Mouse (Mus musculus): ENCODE results near the gene March4.

March4 gene

DNA sequence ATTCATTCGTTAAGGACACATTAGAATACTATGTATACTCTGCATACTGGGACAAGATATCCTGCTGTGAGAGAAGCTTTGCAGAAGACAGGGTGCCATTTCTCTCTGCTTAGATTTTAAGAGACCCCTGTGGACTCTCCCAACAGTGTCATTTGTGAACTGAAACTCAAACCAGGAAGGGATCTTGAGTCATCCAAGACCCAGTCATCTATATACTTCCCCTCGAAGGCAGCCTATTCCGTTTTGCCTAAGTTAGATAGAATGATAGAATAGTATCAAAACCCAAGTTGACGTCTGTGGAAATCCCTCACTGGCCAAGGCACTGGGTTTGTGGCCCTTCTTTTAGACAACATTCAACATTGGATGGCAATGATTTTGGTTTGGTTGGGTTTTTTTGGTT is 7.5 kb downstream of the March4 start:
- no peak for DNase-seq

DNA sequence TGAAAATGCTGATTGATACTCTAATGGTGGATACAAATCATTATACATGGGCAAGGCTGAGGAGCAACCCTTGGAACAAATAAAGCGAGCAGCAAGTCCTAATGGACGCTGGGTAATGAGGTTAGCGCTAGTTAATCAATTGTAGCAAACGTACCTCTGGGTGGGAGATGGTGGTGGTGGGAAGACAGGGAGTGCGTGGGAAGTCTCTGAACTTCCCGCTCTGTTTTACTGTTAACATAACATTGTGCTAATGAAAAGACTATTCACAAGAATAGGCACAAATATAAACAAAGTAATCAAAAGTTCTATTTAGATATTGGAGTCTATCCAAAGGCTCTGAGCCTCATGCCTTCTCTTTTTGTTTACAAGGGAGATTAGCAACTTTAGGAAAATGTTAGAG is 13.1 kb downstream of the March4 start:
- no peak for DNase-seq

DNA sequence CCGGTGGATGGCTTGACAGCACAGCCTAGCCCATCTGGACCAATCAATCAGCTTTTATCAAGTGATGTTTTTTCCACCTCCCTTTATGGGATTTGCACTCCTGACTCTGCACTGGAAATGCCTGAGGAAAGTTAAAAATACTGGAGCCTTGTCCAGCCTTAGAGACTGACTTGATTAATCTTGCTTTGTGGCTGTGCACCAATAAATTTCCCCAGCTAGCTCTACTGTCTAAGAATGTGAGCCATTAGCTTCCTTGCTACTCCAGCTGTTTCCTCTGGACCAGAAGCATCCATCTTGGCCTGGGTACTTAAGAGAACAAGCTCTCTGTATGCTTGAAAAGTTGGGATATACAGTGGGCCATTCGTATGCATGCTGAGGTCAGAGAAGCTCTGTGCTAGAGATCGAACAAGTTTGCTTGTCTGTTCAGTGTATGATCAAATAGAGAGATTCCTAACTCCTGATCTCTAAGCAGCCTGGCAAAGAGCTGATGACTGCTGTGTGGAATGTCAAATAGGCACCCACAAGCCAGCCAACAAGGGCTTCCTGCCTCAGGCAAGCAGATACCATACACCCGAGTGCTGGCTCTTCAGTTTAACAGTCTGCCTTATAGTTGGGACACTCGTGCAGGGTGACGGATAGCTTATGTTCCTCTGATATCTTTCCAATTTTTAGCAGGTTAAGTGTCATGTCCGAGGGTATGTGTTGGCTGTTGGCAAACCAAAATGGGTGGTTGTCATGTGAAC is 25.8 kb downstream of the March4 start:
- no peak for DNase-seq

DNA sequence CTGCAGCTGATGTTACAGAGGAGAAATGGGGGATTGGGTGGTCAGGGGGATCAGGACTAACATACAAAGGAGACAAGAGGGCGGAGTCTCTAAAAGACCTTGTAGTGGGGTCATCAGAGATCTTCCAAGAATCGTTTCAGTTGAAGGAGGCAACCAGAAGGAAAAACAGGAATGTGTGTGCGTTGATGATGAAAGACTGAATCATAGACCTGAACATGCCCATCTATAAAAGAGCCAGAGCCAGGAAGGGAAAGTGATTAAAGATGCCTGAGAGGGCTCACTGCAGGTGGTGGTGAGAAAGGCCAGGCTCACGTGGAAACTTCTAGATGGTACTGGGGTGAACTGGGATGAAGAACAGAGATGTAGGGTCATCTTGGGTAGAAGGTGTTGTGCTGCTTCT is 27.2 kb downstream of the March4 start:
- DNase-seq = no peak

DNA sequence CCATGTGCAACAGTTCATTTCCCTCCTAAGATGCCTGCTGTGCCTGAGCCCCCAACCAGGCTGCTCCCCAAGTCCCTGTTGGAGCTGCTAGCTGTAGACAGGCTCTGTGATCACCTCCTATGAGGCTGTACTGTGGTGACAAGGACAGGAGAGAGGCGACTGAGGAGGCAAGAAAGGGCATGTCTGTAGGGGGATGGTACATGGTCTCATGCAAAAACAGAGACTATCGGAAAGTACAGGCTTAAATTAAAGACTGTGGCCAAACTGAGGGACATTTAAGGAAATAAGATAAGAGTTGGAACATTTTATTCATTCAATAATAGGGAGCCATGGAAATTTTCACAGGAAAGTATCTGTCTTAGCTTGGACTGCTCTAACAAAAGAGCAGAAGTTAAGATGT is 29.1 kb downstream of the March4 start:
- DNase-seq = no peak

DNA sequence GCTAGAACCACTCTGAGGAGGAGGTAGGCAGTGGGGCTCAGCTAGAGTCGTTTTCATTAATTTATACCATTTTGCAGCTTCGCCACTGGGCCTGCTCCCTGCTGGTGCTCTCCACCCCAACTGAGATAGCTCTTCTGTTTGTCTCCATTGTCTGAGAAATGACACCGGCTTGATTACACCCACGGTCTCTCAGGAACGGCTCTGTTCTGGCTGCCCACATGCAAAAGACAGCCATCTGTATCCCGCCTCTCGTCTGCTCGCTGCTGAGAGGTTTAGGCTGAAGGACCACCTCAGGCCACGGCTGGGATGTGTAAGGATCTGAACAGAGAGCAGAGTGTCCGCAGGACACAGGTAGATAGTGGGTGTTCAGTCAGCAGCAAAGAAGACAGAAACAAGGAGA is 30.5 kb downstream of the March4 start:
- no peak for DNase-seq

DNA sequence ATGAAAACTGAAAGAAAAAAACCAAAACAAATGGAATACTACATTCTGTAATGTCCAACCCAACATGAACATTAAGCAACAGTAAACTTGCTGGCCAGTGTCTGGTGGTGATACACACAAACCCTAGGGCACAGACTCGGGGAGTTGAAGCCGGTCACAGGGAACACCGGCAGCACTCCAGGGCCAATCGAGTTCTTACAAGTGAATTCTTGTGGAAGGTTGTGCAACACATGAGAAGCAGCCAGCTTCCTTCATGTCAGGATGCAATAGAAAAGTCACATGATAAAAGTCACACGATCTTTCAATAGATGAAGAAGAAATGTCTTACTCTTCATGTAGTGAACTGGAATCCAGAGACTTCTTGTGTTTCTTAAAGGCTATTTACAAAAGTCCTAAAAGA is 39.1 kb downstream of the March4 start:
- no peak for DNase-seq

DNA sequence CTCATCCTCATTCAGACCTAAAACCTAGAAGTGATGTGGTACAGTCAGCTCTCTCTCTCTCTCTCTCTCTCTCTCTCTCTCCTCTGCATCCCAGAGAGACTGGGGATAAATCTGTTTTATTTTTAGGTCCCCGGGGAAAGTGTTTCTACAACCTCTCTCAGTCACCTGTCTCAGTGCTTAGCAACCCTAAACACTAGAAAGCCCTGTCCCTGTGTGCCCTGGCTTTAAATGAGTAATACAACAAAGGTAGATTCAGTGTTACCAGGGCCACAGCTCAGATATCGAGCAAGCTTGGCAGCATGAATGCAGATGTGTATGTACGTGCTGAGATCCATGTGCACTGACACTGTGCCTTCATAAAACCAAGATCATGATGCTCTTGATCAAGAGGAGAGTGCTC is 43.3 kb downstream of the March4 start:
- no peak for DNase-seq

DNA sequence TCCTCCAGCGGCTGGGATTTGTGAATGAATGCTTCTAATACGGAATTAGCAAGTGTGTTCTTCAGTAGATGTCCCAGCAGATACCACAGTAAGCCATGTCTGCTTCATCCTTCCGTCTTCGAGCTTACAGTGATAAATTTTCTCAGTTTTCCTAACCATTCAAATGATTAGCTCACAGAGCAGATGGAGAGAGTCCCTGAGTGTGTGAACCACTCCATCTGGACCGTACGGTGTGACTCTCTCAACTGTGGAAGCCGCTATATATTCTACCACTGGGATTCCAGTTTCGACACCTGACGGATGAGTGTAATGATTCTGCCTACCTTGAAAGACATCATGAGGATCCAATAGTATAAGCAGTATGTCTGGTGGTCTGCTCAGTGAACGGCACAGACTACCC is 44.1 kb downstream of the March4 start:
- no peak for DNase-seq

DNA sequence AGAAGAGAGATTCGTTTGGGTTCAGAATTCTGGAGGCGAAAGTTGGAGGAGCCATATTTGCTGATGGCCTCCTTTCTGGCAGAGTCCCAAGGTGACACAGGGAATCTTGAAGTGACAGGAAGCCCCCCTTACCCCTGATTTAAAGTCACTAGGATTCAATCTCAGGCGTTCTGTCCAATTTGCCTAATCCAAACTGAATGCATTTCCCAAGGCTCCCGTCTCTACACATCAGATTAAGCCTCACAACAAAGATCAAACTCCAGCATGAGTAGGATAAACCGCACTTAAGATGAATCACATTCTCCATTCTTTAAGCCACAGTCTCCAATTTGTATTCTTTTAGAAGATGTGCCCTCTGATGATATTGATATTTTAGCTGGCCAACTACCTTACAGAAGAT is 45.4 kb downstream of the March4 start:
- no peak for DNase-seq

DNA sequence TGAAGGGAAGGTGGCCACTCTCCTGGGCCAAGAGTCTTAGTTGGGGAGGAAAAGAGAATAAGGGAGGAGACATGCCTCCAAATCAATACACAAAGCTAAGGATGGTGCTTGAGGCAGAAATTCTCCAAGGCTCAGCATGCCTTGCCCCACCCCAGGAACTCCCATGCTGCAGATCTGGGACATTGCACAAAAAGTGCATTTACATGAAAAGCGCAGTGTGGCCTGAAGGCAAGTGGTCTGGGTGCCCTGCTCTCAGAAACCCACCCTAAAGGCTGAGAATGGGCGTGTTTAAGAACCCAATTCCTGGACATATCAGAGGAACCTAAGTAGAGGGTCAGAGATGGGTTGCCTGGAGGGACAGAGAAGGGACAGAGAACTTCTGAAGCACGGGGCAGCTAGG is 45.9 kb downstream of the March4 start:
- no peak for DNase-seq

DNA sequence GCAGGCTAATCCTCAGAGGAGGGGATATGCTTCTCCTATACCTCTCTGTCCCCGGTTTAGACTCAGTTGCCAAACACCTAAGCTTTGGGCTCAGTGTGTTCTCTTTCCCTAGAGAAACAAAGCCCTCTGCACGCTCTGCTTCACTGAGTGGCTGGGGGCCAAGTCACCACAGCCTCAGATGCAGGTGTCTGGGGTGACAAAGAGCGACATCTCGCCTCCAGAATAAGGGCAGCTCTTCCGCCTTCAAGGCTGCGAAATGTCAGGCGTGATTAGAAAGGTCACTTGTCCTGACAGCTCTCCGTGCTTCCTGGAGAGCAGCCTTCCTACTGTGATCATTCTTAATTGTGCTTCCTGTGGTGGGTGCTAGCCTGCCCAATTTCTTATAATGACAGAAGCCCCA is 46.5 kb downstream of the March4 start:
- no peak for DNase-seq

DNA sequence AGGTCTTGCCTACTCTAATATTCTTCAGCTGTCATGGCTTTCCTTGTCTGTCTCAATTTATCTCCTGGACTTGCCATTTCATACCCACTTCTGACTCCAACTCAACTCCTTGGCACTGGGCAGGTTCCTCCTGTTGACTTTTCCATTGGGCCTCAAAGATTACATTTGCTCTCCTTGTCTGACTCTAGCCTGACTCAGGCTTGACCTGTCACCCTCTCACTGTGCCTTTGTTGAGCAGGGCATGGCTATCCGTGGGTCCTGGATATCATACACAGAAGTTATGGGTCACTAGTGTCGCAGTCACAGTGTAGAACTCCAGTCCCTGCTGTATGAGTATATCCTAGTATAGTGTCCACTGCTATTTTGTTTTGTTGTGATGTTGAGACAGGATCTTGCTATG is 60.1 kb downstream of the March4 start:
- DNase-seq = no peak

DNA sequence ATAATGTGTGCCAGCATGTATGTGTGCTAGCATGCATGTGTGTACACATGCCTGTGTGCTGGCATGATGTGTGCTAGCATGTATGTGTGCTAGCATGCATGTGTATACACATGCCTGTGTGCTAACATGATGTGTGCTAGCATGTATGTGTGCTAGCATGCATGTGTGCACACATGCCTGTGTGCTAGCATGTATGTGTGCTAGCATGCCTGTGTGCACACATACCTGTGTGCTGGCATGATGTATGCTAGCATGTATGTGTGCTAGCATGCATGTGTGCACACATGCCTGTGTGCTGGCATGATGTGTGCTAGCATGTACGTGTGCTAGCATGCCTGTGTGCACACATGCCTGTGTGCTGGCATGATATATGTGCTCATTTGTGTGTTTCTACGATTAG is 67.7 kb downstream of the March4 start:
- no peak for DNase-seq

DNA sequence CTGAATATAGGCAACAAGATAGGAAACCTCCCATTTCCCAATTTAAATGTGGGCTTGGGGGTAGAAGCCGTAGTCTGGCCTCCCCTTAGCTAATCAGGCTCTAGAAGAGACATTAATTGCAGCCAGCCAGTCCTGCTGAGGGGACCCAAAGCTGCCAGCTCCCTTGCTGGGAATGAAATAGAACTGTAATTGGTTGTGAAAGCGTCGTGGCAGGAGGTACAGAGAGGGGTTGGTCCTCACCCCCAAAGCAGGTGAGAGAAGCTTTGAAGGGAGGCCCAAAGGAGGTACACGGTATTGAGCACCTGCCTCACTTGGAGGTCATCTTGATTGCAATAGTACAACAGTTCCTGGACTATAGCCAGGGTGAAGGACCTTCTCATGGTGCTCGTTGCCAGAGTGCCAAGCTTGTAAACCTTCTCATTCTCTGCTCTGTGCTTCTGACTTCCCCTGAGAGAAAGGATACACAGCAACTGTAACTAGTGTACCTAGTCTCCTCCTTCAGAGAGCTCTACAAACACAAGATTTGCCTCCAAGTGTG is 68.2 kb downstream of the March4 start:
- no peak for DNase-seq

DNA sequence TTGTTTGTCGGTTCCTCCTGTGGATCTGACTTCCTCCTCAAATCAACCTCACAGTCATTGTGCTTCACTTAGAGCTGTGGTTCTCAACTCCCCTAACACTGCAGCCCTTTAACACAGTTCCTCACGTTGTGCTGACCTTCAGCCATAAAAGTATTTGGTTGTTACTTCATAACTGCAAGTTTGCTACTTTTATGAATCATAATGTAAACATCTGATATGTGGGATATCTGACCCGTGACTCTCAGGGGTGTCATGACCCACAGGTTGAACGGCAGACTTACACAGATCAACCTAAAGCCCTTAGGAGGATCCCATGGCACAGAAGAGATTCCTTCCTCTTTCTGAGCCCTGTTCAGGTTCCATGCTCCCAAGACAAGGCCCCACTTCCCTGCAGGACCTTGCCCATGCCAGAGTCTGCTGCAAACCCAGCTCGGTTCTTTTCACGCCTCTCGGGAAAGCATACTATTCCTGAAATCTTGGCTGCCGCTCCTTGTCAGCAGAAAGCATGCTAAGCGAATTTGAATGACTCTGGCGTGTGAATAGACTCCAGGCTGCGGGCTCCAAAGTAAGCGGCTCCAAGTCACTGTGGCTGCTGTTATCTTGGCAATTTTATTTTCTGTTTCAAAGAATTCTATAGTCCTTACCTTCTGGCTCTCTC is 71.7 kb downstream of the March4 start:
- no peak for DNase-seq

DNA sequence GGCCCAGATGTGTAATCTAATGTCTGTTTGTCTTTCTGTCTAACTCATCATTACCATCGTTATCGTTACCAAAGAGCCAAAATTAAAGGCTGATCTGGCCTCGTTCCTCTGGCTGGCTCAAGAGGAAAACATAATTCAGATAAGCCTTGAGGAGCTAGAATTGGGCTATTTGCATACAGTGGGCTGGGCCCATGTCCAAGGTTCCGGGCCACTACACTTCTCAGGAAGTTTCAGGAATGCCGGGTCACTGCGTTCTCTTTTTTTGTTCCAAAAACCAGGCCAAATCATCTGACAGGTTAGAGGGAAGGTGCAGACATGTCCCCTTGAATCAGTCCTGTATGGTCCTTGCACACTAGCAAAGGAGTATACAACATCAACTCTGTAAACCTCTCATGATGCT is 74.2 kb downstream of the March4 start:
- DNase-seq = peak; percentile 60

DNA sequence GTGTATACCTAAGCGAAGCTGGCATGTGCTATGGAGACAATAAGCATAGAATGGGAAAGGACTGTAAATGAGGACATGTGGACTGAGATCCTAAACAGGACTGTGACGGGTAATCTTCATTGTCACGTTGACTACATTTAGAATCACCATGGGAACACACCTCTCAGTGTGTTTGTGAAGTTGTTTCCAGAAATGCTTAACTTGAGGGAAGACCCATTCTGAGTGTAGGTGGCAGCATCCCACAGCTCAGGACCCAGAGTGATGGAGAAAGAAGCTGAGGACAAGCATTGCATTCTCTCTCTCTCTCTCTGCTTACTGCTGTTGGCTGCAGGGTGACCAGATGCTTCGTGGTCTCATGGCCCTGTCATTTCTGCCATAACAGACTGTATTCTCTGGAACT is 79.1 kb downstream of the March4 start:
- no peak for DNase-seq

DNA sequence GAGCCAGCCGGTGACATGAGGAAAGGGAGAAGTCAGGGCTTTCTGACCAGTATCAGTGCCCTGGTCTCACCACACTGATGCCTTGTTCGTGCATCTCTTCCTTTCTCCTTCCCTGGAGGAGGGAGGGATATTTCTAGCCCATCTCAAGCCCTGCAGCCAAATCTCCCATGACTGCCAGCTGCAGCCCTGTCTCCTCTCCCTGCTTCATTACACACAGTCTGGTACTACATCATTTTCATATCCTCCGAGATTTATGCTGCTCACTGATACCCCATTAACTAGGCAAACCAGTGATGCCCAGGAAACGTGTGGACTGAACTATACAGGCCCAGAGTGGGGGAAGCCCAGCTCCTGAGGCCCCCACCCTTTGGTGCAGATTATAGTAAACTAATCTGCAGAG is 80.8 kb downstream of the March4 start:
- no peak for DNase-seq

DNA sequence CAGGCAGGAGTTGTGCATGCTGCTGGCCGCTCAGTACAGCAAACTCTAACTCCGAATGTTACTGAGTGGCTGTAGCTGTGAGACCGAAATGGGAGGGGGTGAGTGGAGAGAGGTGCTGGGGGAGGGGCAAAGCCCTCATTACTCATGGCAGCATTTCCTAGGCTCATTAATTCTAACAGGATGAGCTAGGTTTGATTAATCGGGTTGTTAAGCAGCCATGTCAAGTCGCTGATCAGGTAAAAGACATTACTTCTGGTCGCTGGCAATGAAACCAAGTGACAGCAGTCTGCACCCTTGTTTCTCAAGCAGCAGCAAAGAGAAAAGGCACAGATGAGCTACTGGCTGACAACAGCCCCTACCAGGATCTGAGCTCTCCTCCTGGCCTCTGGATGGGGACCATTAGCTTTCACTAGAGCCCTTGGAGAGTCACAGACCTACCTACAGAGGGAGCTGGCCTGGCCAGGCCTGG is 82.0 kb downstream of the March4 start:
- no peak for DNase-seq

DNA sequence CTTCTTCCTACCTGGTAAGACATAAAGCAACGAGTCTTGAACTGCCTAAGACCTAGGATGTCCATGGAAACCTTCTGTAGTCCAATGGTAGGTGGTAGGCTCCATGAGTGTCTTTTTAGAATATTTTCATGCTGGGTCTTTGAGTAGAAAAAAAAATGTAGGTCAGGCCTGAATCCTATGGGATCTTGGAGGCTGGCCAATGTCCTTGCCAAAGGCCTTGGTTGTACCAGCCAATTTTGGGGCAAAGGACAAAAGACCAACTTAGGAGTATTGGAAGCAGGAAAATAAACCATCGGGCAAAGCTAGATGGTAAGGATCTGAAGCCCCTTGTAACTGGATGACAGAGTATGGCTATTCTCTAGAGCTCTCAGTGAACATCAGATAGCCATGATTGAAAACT is 83.9 kb downstream of the March4 start:
- no peak for DNase-seq

DNA sequence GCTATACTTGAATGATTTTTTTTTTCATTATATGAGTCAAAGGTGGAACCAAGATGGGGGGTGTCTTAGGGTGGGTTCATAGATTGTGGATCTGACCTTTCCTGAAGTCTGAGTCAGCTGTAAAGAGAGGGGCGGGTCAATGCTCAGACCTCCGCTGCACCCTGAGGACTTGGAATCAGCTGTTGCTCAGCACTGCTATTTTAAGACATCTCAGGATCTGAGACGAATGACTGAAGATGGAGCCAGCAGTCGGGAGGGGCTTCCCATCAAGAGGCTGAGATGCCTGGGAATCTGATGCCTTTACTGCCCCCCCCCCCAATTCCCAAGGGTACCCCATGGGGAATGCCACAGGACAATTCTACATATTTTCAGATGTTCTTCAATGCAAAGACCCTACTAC is 85.9 kb downstream of the March4 start:
- no peak for DNase-seq

DNA sequence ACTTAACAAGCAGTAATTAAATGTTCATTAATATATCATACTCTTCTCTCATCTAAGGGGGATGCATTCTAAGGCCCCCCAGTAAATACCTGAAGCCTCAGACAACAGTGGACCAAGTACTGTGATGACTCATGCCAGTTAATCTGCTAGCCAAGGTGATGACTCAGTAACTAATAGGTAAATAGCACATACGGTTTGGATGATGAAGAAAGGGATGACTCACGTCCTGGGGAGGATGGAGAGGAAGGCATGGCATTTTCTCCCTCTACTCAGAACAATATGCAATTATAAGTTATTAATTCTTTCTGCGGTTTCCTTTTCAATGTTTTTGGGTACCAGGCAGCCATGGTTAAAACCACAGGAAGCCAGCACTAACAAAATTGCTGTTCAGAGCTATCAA is 87.0 kb downstream of the March4 start:
- no peak for DNase-seq

DNA sequence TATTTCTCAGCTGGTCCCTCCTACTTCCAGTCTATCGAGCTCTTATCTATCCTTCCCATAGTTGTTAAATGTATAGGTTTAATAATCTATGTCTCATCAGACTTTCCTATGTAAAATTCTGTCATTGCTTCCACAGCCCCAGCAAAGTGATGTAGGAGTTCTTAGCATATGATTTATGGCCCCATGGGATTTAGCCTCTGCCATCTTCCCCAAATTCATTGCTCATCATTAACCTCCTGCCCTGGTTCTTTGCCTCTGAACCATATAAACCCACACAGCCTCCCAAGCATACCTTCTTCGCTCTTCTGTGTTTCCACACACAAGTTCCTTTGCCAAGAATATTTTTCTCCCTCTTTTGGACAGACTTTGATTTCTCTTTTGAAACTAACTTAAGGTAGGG is 94.0 kb downstream of the March4 start:
- no peak for DNase-seq

DNA sequence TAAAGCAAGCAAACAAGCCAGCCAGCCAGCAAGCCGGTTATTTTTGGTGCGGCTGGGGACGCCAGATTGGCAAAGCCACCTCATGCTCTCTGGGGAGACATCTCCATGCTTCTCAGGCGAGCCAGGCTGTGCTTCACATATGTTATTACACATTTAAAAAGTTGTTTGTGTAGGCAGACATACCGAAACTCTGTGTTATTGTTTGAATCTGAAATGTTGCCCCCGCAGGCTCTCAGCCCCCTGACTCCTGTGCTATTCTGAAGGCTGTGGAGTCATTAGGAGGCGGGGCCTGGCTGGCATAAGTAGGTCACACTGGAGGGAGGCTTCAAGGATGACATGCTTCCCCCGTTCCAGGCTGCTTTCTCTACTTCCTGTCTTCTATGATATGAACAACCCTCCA is 97.6 kb downstream of the March4 start:
- no peak for DNase-seq
